In genomic region chr9:101180234-101180633, GRCm38 (mm10) we compare ENCODE assay signal across 11 mouse cellular contexts.
DNase-seq lines count a peak whose midpoint lies in the region; ATAC-seq and TF ChIP-seq lines count a peak whose summit lies in the region.
"Had no signal": no experiment of that assay in that cellular context is flagged by ENCODE, and none has a peak within 500 bp of the region (broad histone marks: within the 10 kb centered on the region; RNA-seq: fewer than 3 reads in every experiment).

No protein-coding gene starts in this region.

- no peak for TF ChIP-seq POLR2A in brain, embryonic 14.5 days (IDR thresholded peaks at IDR 0.05; ENCODE audit: borderline replicate concordance, extremely low read depth, insufficient read depth, insufficient read length, poor library complexity, severe bottlenecking)

- DNase-seq in hindbrain, postnatal 0 days (ENCODE audit: low spot score): peak; percentile 76
- no peak for DNase-seq in hindbrain, embryonic 10.5 days (ENCODE audit: low spot score)
- DNase-seq in brain, embryonic 14.5 days (ENCODE audit: low read depth): peak; percentile 87
- DNase-seq in left cerebral cortex, postnatal 25 days (ENCODE audit: low spot score in 2 of 2): peak; percentile 47 to 82
- no peak for DNase-seq in adrenal gland, adult 8-10 months
- no peak for DNase-seq in spleen, adult 18-20 months
- DNase-seq: adrenal gland, postnatal 36 days; kidney, postnatal 14 days had no signal

- no peak overlapping the region for H3K9ac ChIP-seq in hindbrain, postnatal 0 days (replicated peaks; ENCODE audit: low read length)
- 0 out of 2 replicates have a peak overlapping the region, but pooled peaks have one; percentile 24 for H3K9ac ChIP-seq in heart, embryonic 13.5 days
- H3K9ac ChIP-seq: liver, embryonic 15.5 days; midbrain, embryonic 13.5 days had no signal

- no peak for TF ChIP-seq CTCF in hindbrain, postnatal 0 days (IDR thresholded peaks at IDR 0.05; ENCODE audit: low read depth)
- TF ChIP-seq CTCF in brain, embryonic 14.5 days (IDR thresholded peaks at IDR 0.05; ENCODE audit: borderline replicate concordance, extremely low read depth, insufficient read depth, insufficient read length): no peak

- H3K36me3 ChIP-seq in hindbrain, postnatal 0 days (ENCODE audit: insufficient read depth, low read length): no peaks in the 10 kb centered on the region
- H3K36me3 ChIP-seq in hindbrain, embryonic 10.5 days: peaks cover 28% of the 10 kb centered on the region
- peaks cover 83% of the 10 kb centered on the region for H3K36me3 ChIP-seq in heart, embryonic 13.5 days

- no peak overlapping the region for H3K4me3 ChIP-seq in hindbrain, postnatal 0 days (ENCODE audit: low read length)
- no peak overlapping the region for H3K4me3 ChIP-seq in hindbrain, embryonic 10.5 days
- no peak overlapping the region for H3K4me3 ChIP-seq in heart, embryonic 13.5 days
- H3K4me3 ChIP-seq: liver, embryonic 15.5 days; midbrain, embryonic 13.5 days had no signal

- H3K9me3 ChIP-seq in hindbrain, postnatal 0 days (ENCODE audit: low read length): no peaks in the 10 kb centered on the region
- H3K9me3 ChIP-seq in hindbrain, embryonic 10.5 days: no peaks in the 10 kb centered on the region
- H3K9me3 ChIP-seq in heart, embryonic 13.5 days: no peaks in the 10 kb centered on the region
- H3K9me3 ChIP-seq: liver, embryonic 15.5 days; midbrain, embryonic 13.5 days had no signal

- no peaks in the 10 kb centered on the region for H3K27me3 ChIP-seq in hindbrain, postnatal 0 days (ENCODE audit: insufficient read depth, low read length)
- H3K27me3 ChIP-seq in hindbrain, embryonic 10.5 days (ENCODE audit: insufficient read depth, poor library complexity, severe bottlenecking): no peaks in the 10 kb centered on the region
- no peaks in the 10 kb centered on the region for H3K27me3 ChIP-seq in heart, embryonic 13.5 days (replicated peaks)
- H3K27me3 ChIP-seq: liver, embryonic 15.5 days; midbrain, embryonic 13.5 days had no signal

- no peak overlapping the region for H3K4me2 ChIP-seq in hindbrain, postnatal 0 days (ENCODE audit: low read depth, low read length)
- H3K4me2 ChIP-seq in heart, embryonic 13.5 days: no peak overlapping the region
- H3K4me2 ChIP-seq: liver, embryonic 15.5 days; midbrain, embryonic 13.5 days had no signal

- intact Hi-C loops in left cerebral cortex, postnatal 25 days (cut with DNase I): loop anchor here (5.0 kb wide), 3 partner anchors 72 to 1177 kb away; partner anchors contain the start of gene Ppp2r3a

- ATAC-seq in hindbrain, postnatal 0 days: no peak
- ATAC-seq in heart, embryonic 13.5 days (ENCODE audit: extremely low read depth, insufficient number of reproducible peaks, low FRiP score, low TSS enrichment): no peak
- ATAC-seq: midbrain, embryonic 13.5 days had no signal

- H3K4me1 ChIP-seq in hindbrain, postnatal 0 days (ENCODE audit: insufficient read depth, low read length): no peaks in the 10 kb centered on the region
- H3K4me1 ChIP-seq in hindbrain, embryonic 10.5 days (replicated peaks): no peaks in the 10 kb centered on the region
- H3K4me1 ChIP-seq in heart, embryonic 13.5 days: peaks cover 18% of the 10 kb centered on the region
- H3K4me1 ChIP-seq: liver, embryonic 15.5 days had no signal

- WGBS in hindbrain, postnatal 0 days: 31% methylated on average over 2 of the region's 2 CpGs
- WGBS in hindbrain, embryonic 10.5 days: 80% methylated on average over 2 of the region's 2 CpGs
- WGBS in heart, embryonic 13.5 days: 44% methylated on average over 2 of the region's 2 CpGs

- H3K27ac ChIP-seq in hindbrain, postnatal 0 days: no peak overlapping the region
- H3K27ac ChIP-seq in hindbrain, embryonic 10.5 days: no peak overlapping the region
- H3K27ac ChIP-seq in heart, embryonic 13.5 days (replicated peaks): peak overlapping the region; percentile 8; the same call in 1 of the 2 replicates
- H3K27ac ChIP-seq: liver, embryonic 15.5 days; midbrain, embryonic 13.5 days had no signal

Comparison
In these comparisons a context has a peak if more than half of its experiments do, and no peak if none do; other contexts are left out.
1. DNase-seq: peak in hindbrain, postnatal 0 days (single experiment), brain, embryonic 14.5 days (single experiment) and left cerebral cortex, postnatal 25 days (2 of 2); none in hindbrain, embryonic 10.5 days (single experiment), adrenal gland, adult 8-10 months (single experiment) and spleen, adult 18-20 months (0 of 2).